Mouse (Mus musculus): Measurements from ENCODE around the gene AU022252. TPM values are rescaled to one million over a fixed set of nuclear protein-coding genes. Genes with fewer than 3 reads are reported as not detected.

Gene AU022252
- polyA plus RNA-seq, 1 experiment, result 8.3 TPM

- no peak for DNase-seq (ENCODE audit: low read depth)
Observed at GRCm38 (mm10) chr4:119188060-119188785, 44.3 kb downstream of the AU022252 start.

DNA sequence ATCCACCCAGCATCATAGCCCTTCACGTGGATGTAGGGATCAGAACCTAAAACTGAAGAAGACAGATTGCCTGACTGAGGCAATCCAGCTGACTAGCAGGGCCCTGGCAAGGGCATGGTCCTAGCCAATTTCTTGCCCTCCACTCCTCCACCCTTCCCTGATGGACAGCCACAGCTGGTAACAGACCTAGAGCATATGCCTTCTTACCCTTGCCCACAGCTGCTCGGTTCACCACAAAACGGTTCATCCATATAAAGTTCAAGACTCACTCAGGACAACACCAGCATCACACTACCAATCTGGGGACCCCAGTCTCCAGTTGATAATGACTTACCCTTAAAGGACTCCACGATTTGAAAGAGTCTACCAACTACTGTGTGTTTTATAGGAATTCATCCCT is 46.7 kb downstream of the AU022252 start:
- no peak for DNase-seq (ENCODE audit: low read depth)

DNA sequence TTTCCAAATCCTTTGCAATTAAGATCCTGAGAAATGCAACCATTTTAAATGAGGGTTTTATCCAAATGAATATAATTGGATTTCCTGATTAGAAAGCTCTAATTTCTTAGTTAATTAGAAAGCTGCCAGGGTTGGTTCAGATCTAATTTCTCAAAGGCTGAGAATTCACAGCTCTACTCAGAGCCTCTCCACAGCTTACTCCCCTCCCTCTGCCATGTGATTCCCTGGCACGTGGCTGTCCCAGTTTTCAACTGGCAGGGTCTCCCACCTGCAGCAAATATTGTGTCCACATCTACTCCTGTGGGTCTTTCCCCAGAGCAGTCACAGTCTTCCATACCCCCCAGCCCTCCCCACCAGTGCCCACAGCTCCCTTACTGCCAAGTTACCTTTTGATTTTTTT is 49.0 kb downstream of the AU022252 start:
- DNase-seq (ENCODE audit: low read depth), result no peak

DNA sequence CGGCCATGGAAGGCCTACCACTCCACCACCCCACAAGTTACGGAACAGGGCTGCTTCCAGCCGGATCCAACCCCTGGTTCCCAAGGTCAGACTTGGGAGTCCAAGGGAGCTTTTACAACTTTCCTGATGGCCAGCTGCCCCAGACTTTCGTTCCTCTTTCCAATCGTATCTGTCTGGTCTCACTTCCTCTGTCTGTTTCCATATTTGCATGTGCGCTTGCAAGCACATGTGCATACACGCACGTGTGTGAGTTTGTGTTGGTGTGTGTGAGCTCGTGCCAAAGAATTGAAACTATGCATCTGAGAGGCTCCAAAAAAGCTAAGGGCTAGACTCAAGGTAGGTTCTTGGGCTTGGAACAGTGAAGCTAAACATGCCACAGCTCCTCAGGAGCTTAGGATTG is 51.1 kb downstream of the AU022252 start:
- DNase-seq (ENCODE audit: low read depth), result no peak

GRCm38 (mm10) chr4:119180133-119180707 is 52.3 kb downstream of the AU022252 start:
- no peak for DNase-seq (ENCODE audit: low read depth)

GRCm38 (mm10) chr4:119178331-119178730 is 54.2 kb downstream of the AU022252 start:
- no peak for DNase-seq (ENCODE audit: low read depth)

- DNase-seq (ENCODE audit: low read depth), result no peak
Observed at GRCm38 (mm10) chr4:119177702-119178101, 54.8 kb downstream of the AU022252 start.

DNA sequence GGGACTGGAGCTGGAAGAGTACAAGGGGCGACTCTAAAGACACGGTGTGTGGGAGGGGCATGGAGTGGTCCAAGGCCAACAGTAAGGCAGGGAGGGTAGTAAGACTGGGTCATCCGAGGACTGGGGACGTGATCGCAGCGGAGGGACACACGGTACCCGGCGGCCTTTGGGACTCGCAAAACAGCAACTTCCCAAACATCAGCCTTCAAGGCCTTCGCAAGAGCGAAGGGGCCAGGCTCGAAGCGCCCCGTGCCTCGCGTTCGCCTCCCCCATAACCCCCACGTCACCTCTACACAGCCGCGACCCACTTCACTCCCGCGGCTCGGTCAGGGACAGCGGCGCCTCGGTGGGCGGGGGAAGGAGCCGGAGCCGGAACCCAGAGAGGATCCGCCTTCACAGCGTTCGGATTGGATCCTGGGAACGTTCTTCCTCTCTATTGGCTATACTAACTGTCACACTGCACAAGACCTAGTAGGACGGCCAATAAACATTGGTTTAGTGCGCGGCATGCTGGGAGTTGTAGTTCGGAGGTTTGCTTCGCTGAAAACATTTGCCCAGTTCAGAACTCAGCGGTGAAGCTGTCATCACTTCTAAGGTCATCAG is 58.6 kb downstream of the AU022252 start, which contains the start of gene Zfp691:
Gene Zfp691 (minus strand): TSS at position 345 of the 603 bp plus-strand sequence.
- DNase-seq (ENCODE audit: low read depth), result peak; percentile 86

DNA sequence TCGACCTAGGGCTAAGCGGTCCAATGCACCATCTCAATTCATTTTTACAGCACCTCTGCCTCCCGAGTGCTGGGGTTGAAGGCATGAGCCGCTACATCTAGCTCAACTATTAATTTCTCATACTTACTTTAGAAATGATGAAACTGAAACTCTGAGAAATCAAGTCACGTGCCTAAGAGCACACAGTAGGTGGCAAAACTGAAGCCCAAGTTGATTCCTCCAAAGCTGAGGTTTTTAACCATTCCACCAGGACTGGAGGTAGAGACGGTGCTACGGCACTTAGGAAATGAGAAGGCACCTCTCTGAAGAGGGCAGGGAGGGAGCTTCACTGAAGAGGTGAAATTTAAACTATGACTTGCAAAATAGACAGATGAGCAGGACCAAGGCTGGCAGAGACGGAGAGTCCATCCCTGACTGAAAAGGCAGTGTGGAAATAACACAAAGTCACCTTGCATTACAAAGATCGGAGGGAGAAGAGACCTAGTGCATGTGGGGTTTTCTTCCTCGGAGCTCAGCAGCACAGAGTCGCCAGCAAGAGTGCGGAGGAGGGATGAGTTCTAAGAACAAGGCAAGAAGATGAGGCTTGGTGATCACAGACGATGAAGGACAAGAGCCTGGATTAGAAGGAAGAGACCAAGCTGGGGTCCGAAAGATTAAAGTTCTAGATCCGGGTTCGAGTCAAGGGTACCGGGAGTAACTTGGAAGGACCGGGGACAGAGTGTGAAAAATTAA is 59.4 kb downstream of the AU022252 start:
- no peak for DNase-seq (ENCODE audit: low read depth)

DNA sequence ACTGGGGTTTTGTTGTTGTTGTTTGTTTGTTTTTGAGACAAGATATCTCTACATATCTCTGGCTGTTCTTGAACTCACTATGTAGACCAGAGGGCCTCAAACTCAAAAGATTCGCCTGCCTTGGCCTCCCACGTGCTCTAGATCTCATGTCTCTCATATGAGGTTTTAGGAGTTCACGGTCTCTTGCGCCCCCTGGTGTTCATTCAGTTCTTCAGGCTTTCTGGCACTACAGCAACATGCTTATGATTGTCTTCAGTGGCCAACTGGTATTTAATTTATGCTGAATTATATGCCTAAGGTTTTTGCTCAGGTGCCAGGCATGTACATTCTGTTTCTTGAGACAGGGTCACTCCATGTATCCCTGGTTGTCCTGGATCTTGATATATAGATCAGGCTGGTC is 64.8 kb downstream of the AU022252 start:
- DNase-seq (ENCODE audit: low read depth), result no peak

DNA sequence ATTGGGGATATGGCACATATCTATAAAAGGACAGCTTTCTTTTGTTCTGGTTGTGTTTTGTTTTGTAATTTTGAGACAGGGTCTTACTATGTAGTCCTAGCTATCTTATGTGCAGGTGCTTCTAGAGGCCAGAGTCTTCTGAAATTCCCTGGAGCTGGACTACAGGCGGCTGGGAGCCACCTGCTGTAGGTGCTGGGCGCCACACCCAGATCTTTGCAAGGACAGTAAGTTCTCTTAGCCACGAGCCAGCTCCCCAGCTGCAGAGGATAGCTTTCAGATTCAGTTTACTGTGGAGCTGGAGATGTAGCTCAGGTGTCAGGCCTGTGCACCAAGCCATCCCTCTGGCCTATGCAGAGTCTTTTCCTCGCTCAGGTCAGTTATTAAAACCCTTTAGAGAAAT is 65.4 kb downstream of the AU022252 start:
- no peak for DNase-seq (ENCODE audit: low read depth)

GRCm38 (mm10) chr4:119165916-119166315 is 66.6 kb downstream of the AU022252 start:
- DNase-seq (ENCODE audit: low read depth), result no peak

GRCm38 (mm10) chr4:119162990-119163389 is 69.5 kb downstream of the AU022252 start:
- no peak for DNase-seq (ENCODE audit: low read depth)

- no peak for DNase-seq (ENCODE audit: low read depth)
Observed at GRCm38 (mm10) chr4:119161358-119161757, 71.2 kb downstream of the AU022252 start.

GRCm38 (mm10) chr4:119157891-119158290 is 74.6 kb downstream of the AU022252 start:
- DNase-seq (ENCODE audit: low read depth), result no peak

GRCm38 (mm10) chr4:119157186-119157585 is 75.3 kb downstream of the AU022252 start:
- DNase-seq (ENCODE audit: low read depth), result no peak

Other genes with a start within 250 kb of the AU022252 start
- gene Slc2a1, start 124.0 kb downstream of the AU022252 start, polyA plus RNA-seq (2012; rRNA removed), result 32.1 and 37.3 TPM in 2 replicates
- 6.7 and 8.0 TPM in 2 replicates for gene Zfp691, start 58.5 kb downstream of the AU022252 start, polyA plus RNA-seq (2012; rRNA removed)
- gene Ermap, start 42.7 kb downstream of the AU022252 start, polyA plus RNA-seq (2012; rRNA removed), result 0.15 and 0.26 TPM in 2 replicates
- gene Svbp, start 37.4 kb downstream of the AU022252 start, polyA plus RNA-seq (2012; rRNA removed), result 25.2 and 29.0 TPM in 2 replicates
- gene Tmem269, start 14.5 kb downstream of the AU022252 start, polyA plus RNA-seq (2012; rRNA removed), result 0.70 and 0.93 TPM in 2 replicates
- 21.0 and 26.6 TPM in 2 replicates for gene P3h1, start 203 bp upstream of the AU022252 start, polyA plus RNA-seq (2012; rRNA removed)
- 0.04 and 0.05 TPM in 2 replicates for gene Cldn19, start 22.7 kb upstream of the AU022252 start, polyA plus RNA-seq (2012; rRNA removed)
- gene Ybx1, start 61.9 kb upstream of the AU022252 start, polyA plus RNA-seq (2012; rRNA removed), result 130 and 192 TPM in 2 replicates
- gene Ppih, start 87.8 kb upstream of the AU022252 start, polyA plus RNA-seq (2012; rRNA removed), result 9.1 and 9.5 TPM in 2 replicates
- gene Ccdc30, start 182.8 kb upstream of the AU022252 start, polyA plus RNA-seq (2012; rRNA removed), result 1.1 and 2.0 TPM in 2 replicates
- 14.0 and 15.4 TPM in 2 replicates for gene Ppcs, start 189.7 kb upstream of the AU022252 start, polyA plus RNA-seq (2012; rRNA removed)
- 3.4 and 4.5 TPM in 2 replicates for gene Zmynd12, start 190.1 kb upstream of the AU022252 start, polyA plus RNA-seq (2012; rRNA removed)

Measured in gonadal fat pad, adult 2 months (tissue).